Mouse (Mus musculus) stomach, postnatal 0 days (tissue): Measurements from ENCODE around the gene Esp8.
"Not testable (repeated sequence)": the region's sequence is repeated elsewhere in the genome, so short reads cannot be mapped to it uniquely, and the experiment has no call there.

Experiments used
- CTCF ChIP-seq: IDR thresholded peaks from 2 replicates; pipeline ENCODE4 v1.5.1; 2016; ENCODE audit warnings: antibody characterized with exemption, low read depth, mild to moderate bottlenecking, moderate library complexity
- EP300 ChIP-seq: optimal IDR thresholded peaks from 2 replicates; pipeline ENCODE3; 2016; ENCODE audit warnings: antibody characterized with exemption

DNA sequence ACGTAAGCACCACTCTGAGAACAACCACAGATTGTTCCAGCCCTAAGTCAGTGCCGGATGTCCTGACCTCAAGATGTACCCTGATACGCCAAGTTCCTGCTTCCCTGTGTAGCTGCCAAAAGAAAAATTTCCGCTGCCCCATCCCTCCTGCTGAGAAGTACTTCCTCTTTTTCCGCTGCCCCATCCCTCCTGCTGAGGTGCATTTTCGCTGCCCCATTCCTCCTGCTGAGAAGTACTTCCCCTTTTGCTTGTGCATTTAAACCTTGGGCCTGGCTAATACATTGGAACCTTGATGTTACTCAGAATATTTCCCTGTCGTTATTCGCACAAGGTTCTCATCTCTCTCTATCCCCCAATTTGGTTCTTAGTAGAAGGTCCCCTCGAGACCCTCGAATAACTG, 36.3 kb upstream of the Esp8 start:
- not testable (repeated sequence) for TF ChIP-seq CTCF, EP300
